Mouse (Mus musculus) spleen, adult 18-20 months (tissue): ENCODE measurements around the gene Dnaic2.
A peak's percentile ranks its signal among the peaks of the same experiment; 100 is the strongest.

ENCODE experiments used
- DNase-seq, 2 experiments: peaks; one replicate each; pipeline ENCODE4 v3.0.0; 2022; ENCODE audit warnings: mixed read lengths in 2 of 2

The Dnaic2 gene

GRCm38 (mm10) chr11:114702311-114702995 is 24.8 kb upstream of the Dnaic2 start:
- peak in 1 of 2 experiments; percentile 32 for DNase-seq

GRCm38 (mm10) chr11:114702996-114703361 is 24.2 kb upstream of the Dnaic2 start:
- DNase-seq, result no peak

GRCm38 (mm10) chr11:114704071-114704913 is 22.9 kb upstream of the Dnaic2 start:
- no peak for DNase-seq

- DNase-seq, result no peak
These were observed 20.9 kb upstream of the Dnaic2 start for GRCm38 (mm10) chr11:114706358-114706757.

- DNase-seq, result no peak
These were observed 15.8 kb upstream of the Dnaic2 start for GRCm38 (mm10) chr11:114711393-114711792.

GRCm38 (mm10) chr11:114711861-114712260 is 15.3 kb upstream of the Dnaic2 start:
- no peak for DNase-seq

- no peak for DNase-seq
These were observed 12.7 kb upstream of the Dnaic2 start for GRCm38 (mm10) chr11:114714526-114714925.

GRCm38 (mm10) chr11:114715531-114715930 is 11.7 kb upstream of the Dnaic2 start:
- no peak for DNase-seq

- no peak for DNase-seq
These were observed 6.7 kb upstream of the Dnaic2 start for GRCm38 (mm10) chr11:114720535-114720934.

GRCm38 (mm10) chr11:114722438-114722837 is 4.8 kb upstream of the Dnaic2 start:
- DNase-seq, result no peak

- DNase-seq, result no peak
These were observed 4.2 kb upstream of the Dnaic2 start for GRCm38 (mm10) chr11:114723030-114723429.

- no peak for DNase-seq
These were observed 2.2 kb upstream of the Dnaic2 start for GRCm38 (mm10) chr11:114724787-114725590.

GRCm38 (mm10) chr11:114727826-114728186 is 598 bp downstream of the Dnaic2 start:
- no peak for DNase-seq

- no peak for DNase-seq
These were observed 1.1 kb downstream of the Dnaic2 start for GRCm38 (mm10) chr11:114728333-114728732.

- no peak for DNase-seq
These were observed 2.7 kb downstream of the Dnaic2 start for GRCm38 (mm10) chr11:114729832-114730363.

GRCm38 (mm10) chr11:114731711-114732110 is 4.5 kb downstream of the Dnaic2 start:
- DNase-seq, result no peak

GRCm38 (mm10) chr11:114732890-114733289 is 5.7 kb downstream of the Dnaic2 start:
- no peak for DNase-seq

- DNase-seq, result no peak
These were observed 8.9 kb downstream of the Dnaic2 start for GRCm38 (mm10) chr11:114736111-114736510.

GRCm38 (mm10) chr11:114736913-114737624 is 9.9 kb downstream of the Dnaic2 start:
- peak in 1 of 2 experiments; percentile 42 for DNase-seq

- DNase-seq, result peak; percentile 35 to 36
These were observed 13.4 kb downstream of the Dnaic2 start for GRCm38 (mm10) chr11:114740598-114740997.

GRCm38 (mm10) chr11:114741451-114741850 is 14.2 kb downstream of the Dnaic2 start:
- DNase-seq, result no peak

GRCm38 (mm10) chr11:114745134-114745533 is 17.9 kb downstream of the Dnaic2 start:
- peak; percentile 77 to 94 for DNase-seq
